Mouse (Mus musculus) R1 (cell line): ENCODE measurements at regions not wholly inside any gene's neighbourhood (a gene's known extent, or its start where the extent isn't known, plus 50 kb on each side); places are given as distances from the start of the nearest gene placed in this dataset.

ENCODE experiments used
- DNase-seq: peaks from one replicate; pipeline ENCODE4 v3.0.0-alpha.2; 2018; ENCODE audit warnings: low read depth, low spot score

- DNase-seq: no peak
These were observed 183.5 kb downstream of the Hsfy2 start for GRCm38 (mm10) chr1:56453756-56454155.

GRCm38 (mm10) chr1:56442835-56443234, 194.4 kb downstream of the Hsfy2 start:
- DNase-seq: no peak

GRCm38 (mm10) chr1:56406786-56407185, 230.4 kb downstream of the Hsfy2 start:
- no peak for DNase-seq

GRCm38 (mm10) chr1:56403351-56403750, 233.9 kb downstream of the Hsfy2 start:
- DNase-seq: no peak

GRCm38 (mm10) chr1:56395832-56396231, 241.4 kb downstream of the Hsfy2 start:
- no peak for DNase-seq

GRCm38 (mm10) chr1:56387086-56387485, 250.1 kb downstream of the Hsfy2 start:
- DNase-seq: peak; percentile 13

- DNase-seq: no peak
These were observed 270.9 kb downstream of the Hsfy2 start for GRCm38 (mm10) chr1:56366319-56366718.

GRCm38 (mm10) chr1:56360857-56361256, 276.4 kb downstream of the Hsfy2 start:
- no peak for DNase-seq

GRCm38 (mm10) chr1:56346638-56347037, 290.6 kb downstream of the Hsfy2 start:
- no peak for DNase-seq

- no peak for DNase-seq
These were observed 292.3 kb downstream of the Hsfy2 start for GRCm38 (mm10) chr1:56344952-56345351.

- no peak for DNase-seq
These were observed 309.9 kb downstream of the Hsfy2 start for GRCm38 (mm10) chr1:56327381-56327780.

GRCm38 (mm10) chr1:56308586-56308985, 328.6 kb downstream of the Hsfy2 start:
- DNase-seq: no peak

- DNase-seq: no peak
These were observed 342.8 kb downstream of the Hsfy2 start for GRCm38 (mm10) chr1:56294391-56294790.

- no peak for DNase-seq
These were observed 347.5 kb downstream of the Hsfy2 start for GRCm38 (mm10) chr1:56289748-56290147.

GRCm38 (mm10) chr1:56286386-56287045, 350.7 kb downstream of the Hsfy2 start:
- no peak for DNase-seq

- DNase-seq: no peak
These were observed 375.5 kb downstream of the Hsfy2 start for GRCm38 (mm10) chr1:56261708-56262107.

- no peak for DNase-seq
These were observed 376.5 kb downstream of the Hsfy2 start for GRCm38 (mm10) chr1:56260759-56261158.

- DNase-seq: no peak
These were observed 380.3 kb downstream of the Hsfy2 start for GRCm38 (mm10) chr1:56256839-56257490.

GRCm38 (mm10) chr1:56239686-56240085, 397.5 kb downstream of the Hsfy2 start:
- DNase-seq: no peak

GRCm38 (mm10) chr1:56226314-56227008, 410.8 kb downstream of the Hsfy2 start:
- DNase-seq: no peak

GRCm38 (mm10) chr1:56219700-56220099, 417.5 kb downstream of the Hsfy2 start:
- no peak for DNase-seq

GRCm38 (mm10) chr1:56210712-56211371, 426.4 kb downstream of the Hsfy2 start:
- DNase-seq: no peak
